Mouse (Mus musculus): ENCODE measurements around the gene Vnn1. TPM values are rescaled to one million over a fixed set of nuclear protein-coding genes. Genes with fewer than 3 reads are reported as not detected.

Vnn1 gene
- 69.6 and 78.5 TPM in 2 replicates for polyA plus RNA-seq (2012; rRNA removed)

GRCm38 (mm10) chr10:23894601-23895349 is at the start of gene Vnn1:
TSS of gene Vnn1 (plus strand) at chr10:23894688.
- 19% methylated on average over 21 of the region's 21 CpGs for WGBS
- H3K36me3 ChIP-seq (ENCODE audit: control insufficient read depth, insufficient read depth, low read length) = no peaks in the 10 kb centered on the region
- peak within 1 kb of the TSS; percentile 74 for H3K27ac ChIP-seq (ENCODE audit: insufficient read depth, low read depth, low read length)
- peaks cover 5% of the 10 kb centered on the region; the same call in 1 of the 2 replicates for H3K4me1 ChIP-seq (ENCODE audit: control insufficient read depth, insufficient read depth, low read length)
- DNase-seq = peak; percentile 83
- TF ChIP-seq CTCF (conservative IDR thresholded peaks at IDR 0.05; ENCODE audit: insufficient read depth, insufficient read length, low read depth, low read length) (no peak), POLR2A (IDR thresholded peaks at IDR 0.05; ENCODE audit: low read depth, low read length) (peak; percentile 12)
- no peaks in the 10 kb centered on the region for H3K27me3 ChIP-seq (replicated peaks; ENCODE audit: control insufficient read depth, insufficient read depth, low read length)
- peak within 1 kb of the TSS; percentile 66 for H3K4me3 ChIP-seq (ENCODE audit: insufficient read depth, low read depth, low read length)

GRCm38 (mm10) chr10:23851228-23851912 is 43.1 kb upstream of the Vnn1 start, which contains the start of gene Vnn3:
TSS of gene Vnn3 (plus strand) at chr10:23851462.
- TF ChIP-seq CTCF (conservative IDR thresholded peaks at IDR 0.05; ENCODE audit: insufficient read depth, insufficient read length, low read depth, low read length) = no peak
- 43% methylated on average over 4 of the region's 4 CpGs for WGBS
- DNase-seq = no peak
- no peak within 1 kb of the TSS for H3K27ac ChIP-seq (ENCODE audit: insufficient read depth, low read depth, low read length)
- H3K27me3 ChIP-seq (replicated peaks; ENCODE audit: control insufficient read depth, insufficient read depth, low read length) = no peaks in the 10 kb centered on the region
- no peak within 1 kb of the TSS for H3K4me3 ChIP-seq (ENCODE audit: insufficient read depth, low read depth, low read length)
- H3K36me3 ChIP-seq (ENCODE audit: control insufficient read depth, insufficient read depth, low read length) = no peaks in the 10 kb centered on the region
- no peaks in the 10 kb centered on the region for H3K4me1 ChIP-seq (ENCODE audit: control insufficient read depth, insufficient read depth, low read length)

- TF ChIP-seq POLR2A (IDR thresholded peaks at IDR 0.05; ENCODE audit: low read depth, low read length) (no peak), CTCF (conservative IDR thresholded peaks at IDR 0.05; ENCODE audit: insufficient read depth, insufficient read length, low read depth, low read length) (no peak)
- 72% methylated on average over 2 of the region's 2 CpGs for WGBS
- H3K27me3 ChIP-seq (replicated peaks; ENCODE audit: control insufficient read depth, insufficient read depth, low read length) = no peaks in the 10 kb centered on the region
- H3K4me3 ChIP-seq (ENCODE audit: insufficient read depth, low read depth, low read length) = no peak overlapping the region
- DNase-seq = no peak
- H3K27ac ChIP-seq (ENCODE audit: insufficient read depth, low read depth, low read length) = no peak overlapping the region
- no peaks in the 10 kb centered on the region for H3K36me3 ChIP-seq (ENCODE audit: control insufficient read depth, insufficient read depth, low read length)
- no peaks in the 10 kb centered on the region for H3K4me1 ChIP-seq (ENCODE audit: control insufficient read depth, insufficient read depth, low read length)
Observed at GRCm38 (mm10) chr10:23852096-23852495, 42.4 kb upstream of the Vnn1 start.

- no peaks in the 10 kb centered on the region for H3K27me3 ChIP-seq (replicated peaks; ENCODE audit: control insufficient read depth, insufficient read depth, low read length)
- H3K36me3 ChIP-seq (ENCODE audit: control insufficient read depth, insufficient read depth, low read length) = no peaks in the 10 kb centered on the region
- no peak overlapping the region for H3K4me3 ChIP-seq (ENCODE audit: insufficient read depth, low read depth, low read length)
- WGBS = 63% methylated on average over 9 of the region's 9 CpGs
- no peak for DNase-seq
- no peak overlapping the region for H3K27ac ChIP-seq (ENCODE audit: insufficient read depth, low read depth, low read length)
- TF ChIP-seq POLR2A (IDR thresholded peaks at IDR 0.05; ENCODE audit: low read depth, low read length) (no peak), CTCF (conservative IDR thresholded peaks at IDR 0.05; ENCODE audit: insufficient read depth, insufficient read length, low read depth, low read length) (no peak)
- 0 out of 2 replicates have a peak, but pooled peaks cover 2% of the 10 kb centered on the region for H3K4me1 ChIP-seq (ENCODE audit: control insufficient read depth, insufficient read depth, low read length)
Observed at GRCm38 (mm10) chr10:23864362-23865312, 29.9 kb upstream of the Vnn1 start.

- H3K27me3 ChIP-seq (replicated peaks; ENCODE audit: control insufficient read depth, insufficient read depth, low read length) = no peaks in the 10 kb centered on the region
- DNase-seq = peak; percentile 49
- 86% methylated on average over 6 of the region's 6 CpGs for WGBS
- no peak overlapping the region for H3K4me3 ChIP-seq (ENCODE audit: insufficient read depth, low read depth, low read length)
- H3K36me3 ChIP-seq (ENCODE audit: control insufficient read depth, insufficient read depth, low read length) = no peaks in the 10 kb centered on the region
- TF ChIP-seq CTCF (conservative IDR thresholded peaks at IDR 0.05; ENCODE audit: insufficient read depth, insufficient read length, low read depth, low read length) (peak; percentile 40; the same call in 1 of the 2 replicates), POLR2A (IDR thresholded peaks at IDR 0.05; ENCODE audit: low read depth, low read length) (no peak)
- H3K27ac ChIP-seq (ENCODE audit: insufficient read depth, low read depth, low read length) = no peak overlapping the region
- no peaks in the 10 kb centered on the region for H3K4me1 ChIP-seq (ENCODE audit: control insufficient read depth, insufficient read depth, low read length)
Observed at GRCm38 (mm10) chr10:23880695-23881094, 13.8 kb upstream of the Vnn1 start.

GRCm38 (mm10) chr10:23884910-23885309 is 9.6 kb upstream of the Vnn1 start:
- H3K4me3 ChIP-seq (ENCODE audit: insufficient read depth, low read depth, low read length) = no peak overlapping the region
- H3K27me3 ChIP-seq (replicated peaks; ENCODE audit: control insufficient read depth, insufficient read depth, low read length) = no peaks in the 10 kb centered on the region
- peak; percentile 46 for DNase-seq
- TF ChIP-seq CTCF (conservative IDR thresholded peaks at IDR 0.05; ENCODE audit: insufficient read depth, insufficient read length, low read depth, low read length) (no peak), POLR2A (IDR thresholded peaks at IDR 0.05; ENCODE audit: low read depth, low read length) (no peak)
- no peak overlapping the region for H3K27ac ChIP-seq (ENCODE audit: insufficient read depth, low read depth, low read length)
- H3K4me1 ChIP-seq (ENCODE audit: control insufficient read depth, insufficient read depth, low read length) = no peaks in the 10 kb centered on the region
- WGBS = 43% methylated on average over 1 of the region's 1 CpGs
- H3K36me3 ChIP-seq (ENCODE audit: control insufficient read depth, insufficient read depth, low read length) = no peaks in the 10 kb centered on the region
